Mouse (Mus musculus): ENCODE measurements around the gene Medag. TPM values are rescaled to one million over a fixed set of nuclear protein-coding genes. Genes with fewer than 3 reads are reported as not detected.

Gene Medag
- polyA plus RNA-seq (2015; fragmentation: Nextera tagmentation; extraction: Ambion mirVana) = 1.6 and 1.8 TPM in 2 replicates

GRCm38 (mm10) chr5:149411509-149412193, at the start of gene Medag:
TSS of gene Medag (plus strand) at chr5:149411749.
- 2% methylated on average over 38 of the region's 38 CpGs for WGBS
- Histone ChIP-seq H3K4me1 (peaks cover 16% of the 10 kb centered on the region), H3K4me3 (peak within 1 kb of the TSS; percentile 53), H3K36me3 (no peaks in the 10 kb centered on the region), H3K27me3 (replicated peaks) (peaks cover 25% of the 10 kb centered on the region; the same call in 1 of the 2 replicates), H3K27ac (replicated peaks) (0 out of 2 replicates have a peak within 1 kb of the TSS, but pooled peaks have one; percentile 32), H3K9ac (peak within 1 kb of the TSS; percentile 72), H3K9me3 (peaks cover 3% of the 10 kb centered on the region; the same call in 1 of the 2 replicates), H3K4me2 (peak within 1 kb of the TSS; percentile 78)
- peak; percentile 39; the same call in 1 of the 2 replicates for ATAC-seq (ENCODE audit: extremely low read depth, insufficient number of reproducible peaks, low FRiP score, low TSS enrichment)

- H3K27me3 ChIP-seq (replicated peaks) = no peaks in the 10 kb centered on the region
- no peak overlapping the region for H3K9ac ChIP-seq
- no peaks in the 10 kb centered on the region for H3K36me3 ChIP-seq
- H3K4me1 ChIP-seq = peaks cover 1% of the 10 kb centered on the region; the same call in 1 of the 2 replicates
- peaks cover 5% of the 10 kb centered on the region for H3K9me3 ChIP-seq
- no peak for ATAC-seq (ENCODE audit: extremely low read depth, insufficient number of reproducible peaks, low FRiP score, low TSS enrichment)
- 83% methylated on average over 3 of the region's 3 CpGs for WGBS
- no peak overlapping the region for H3K4me2 ChIP-seq
- H3K27ac ChIP-seq (replicated peaks) = no peak overlapping the region
- H3K4me3 ChIP-seq = no peak overlapping the region
Measured at GRCm38 (mm10) chr5:149362626-149363025, 48.9 kb upstream of the Medag start.

- Histone ChIP-seq H3K9me3 (peaks cover 5% of the 10 kb centered on the region), H3K27me3 (replicated peaks) (no peaks in the 10 kb centered on the region), H3K4me1 (peaks cover 16% of the 10 kb centered on the region), H3K9ac (no peak overlapping the region), H3K4me3 (no peak overlapping the region), H3K36me3 (no peaks in the 10 kb centered on the region), H3K4me2 (no peak overlapping the region), H3K27ac (replicated peaks) (no peak overlapping the region)
- ATAC-seq (ENCODE audit: extremely low read depth, insufficient number of reproducible peaks, low FRiP score, low TSS enrichment) = no peak
- WGBS = 56% methylated on average over 16 of the region's 16 CpGs
Measured at GRCm38 (mm10) chr5:149363903-149364755, 47.4 kb upstream of the Medag start.

GRCm38 (mm10) chr5:149367011-149367410, 44.5 kb upstream of the Medag start:
- H3K27me3 ChIP-seq (replicated peaks) = no peaks in the 10 kb centered on the region
- no peaks in the 10 kb centered on the region for H3K9me3 ChIP-seq
- H3K4me2 ChIP-seq = no peak overlapping the region
- no peak overlapping the region for H3K4me3 ChIP-seq
- peaks cover 26% of the 10 kb centered on the region for H3K4me1 ChIP-seq
- H3K9ac ChIP-seq = no peak overlapping the region
- WGBS = 83% methylated on average over 2 of the region's 2 CpGs
- no peak for ATAC-seq (ENCODE audit: extremely low read depth, insufficient number of reproducible peaks, low FRiP score, low TSS enrichment)
- H3K27ac ChIP-seq (replicated peaks) = no peak overlapping the region
- H3K36me3 ChIP-seq = no peaks in the 10 kb centered on the region

GRCm38 (mm10) chr5:149367544-149368466, 43.7 kb upstream of the Medag start:
- no peaks in the 10 kb centered on the region for H3K9me3 ChIP-seq
- H3K9ac ChIP-seq = no peak overlapping the region; the same call in 1 of the 2 replicates
- no peak overlapping the region for H3K4me2 ChIP-seq
- no peak overlapping the region for H3K27ac ChIP-seq (replicated peaks)
- H3K4me1 ChIP-seq = peaks cover 33% of the 10 kb centered on the region
- H3K27me3 ChIP-seq (replicated peaks) = no peaks in the 10 kb centered on the region
- no peaks in the 10 kb centered on the region for H3K36me3 ChIP-seq
- no peak overlapping the region for H3K4me3 ChIP-seq
- no peak for ATAC-seq (ENCODE audit: extremely low read depth, insufficient number of reproducible peaks, low FRiP score, low TSS enrichment)
- 52% methylated on average over 7 of the region's 7 CpGs for WGBS

GRCm38 (mm10) chr5:149368575-149369312, 42.8 kb upstream of the Medag start:
- no peaks in the 10 kb centered on the region for H3K27me3 ChIP-seq (replicated peaks)
- H3K4me1 ChIP-seq = peaks cover 43% of the 10 kb centered on the region
- H3K4me3 ChIP-seq = no peak overlapping the region
- H3K4me2 ChIP-seq = 0 out of 2 replicates have a peak overlapping the region, but pooled peaks have one; percentile 8
- no peaks in the 10 kb centered on the region for H3K9me3 ChIP-seq
- peak overlapping the region; percentile 12 for H3K9ac ChIP-seq
- peak; percentile 18; the same call in 1 of the 2 replicates for ATAC-seq (ENCODE audit: extremely low read depth, insufficient number of reproducible peaks, low FRiP score, low TSS enrichment)
- H3K27ac ChIP-seq (replicated peaks) = 0 out of 2 replicates have a peak overlapping the region, but pooled peaks have one; percentile 16
- no peaks in the 10 kb centered on the region for H3K36me3 ChIP-seq
- WGBS = 37% methylated on average over 12 of the region's 12 CpGs

GRCm38 (mm10) chr5:149369373-149370035, 42.0 kb upstream of the Medag start:
- peak overlapping the region; percentile 12; the same call in 1 of the 2 replicates for H3K9ac ChIP-seq
- 0 out of 2 replicates have a peak overlapping the region, but pooled peaks have one; percentile 8 for H3K4me2 ChIP-seq
- H3K27ac ChIP-seq (replicated peaks) = 0 out of 2 replicates have a peak overlapping the region, but pooled peaks have one; percentile 16

GRCm38 (mm10) chr5:149372018-149372417, 39.5 kb upstream of the Medag start:
- ATAC-seq (ENCODE audit: extremely low read depth, insufficient number of reproducible peaks, low FRiP score, low TSS enrichment) = no peak
- no peak overlapping the region for H3K27ac ChIP-seq (replicated peaks)
- 75% methylated on average over 8 of the region's 8 CpGs for WGBS

More at GRCm38 (mm10) chr5:149369373-149370035, 42.0 kb upstream of the Medag start:
- H3K36me3 ChIP-seq = no peaks in the 10 kb centered on the region
- no peak for ATAC-seq (ENCODE audit: extremely low read depth, insufficient number of reproducible peaks, low FRiP score, low TSS enrichment)
- H3K4me3 ChIP-seq = no peak overlapping the region
- no peaks in the 10 kb centered on the region for H3K9me3 ChIP-seq
- H3K27me3 ChIP-seq (replicated peaks) = no peaks in the 10 kb centered on the region
- 48% methylated on average over 21 of the region's 21 CpGs for WGBS
- peaks cover 50% of the 10 kb centered on the region for H3K4me1 ChIP-seq

GRCm38 (mm10) chr5:149373224-149373623, 38.3 kb upstream of the Medag start:
- Histone ChIP-seq H3K27me3 (replicated peaks) (no peaks in the 10 kb centered on the region), H3K4me3 (no peak overlapping the region), H3K4me1 (peaks cover 79% of the 10 kb centered on the region), H3K36me3 (no peaks in the 10 kb centered on the region), H3K9me3 (no peaks in the 10 kb centered on the region), H3K9ac (no peak overlapping the region), H3K27ac (replicated peaks) (peak overlapping the region; percentile 67), H3K4me2 (peak overlapping the region; percentile 22; the same call in 1 of the 2 replicates)
- WGBS = 6% methylated on average over 9 of the region's 9 CpGs
- peak; percentile 37; the same call in 1 of the 2 replicates for ATAC-seq (ENCODE audit: extremely low read depth, insufficient number of reproducible peaks, low FRiP score, low TSS enrichment)

More at GRCm38 (mm10) chr5:149372018-149372417, 39.5 kb upstream of the Medag start:
- Histone ChIP-seq H3K4me2 (no peak overlapping the region), H3K27me3 (replicated peaks) (no peaks in the 10 kb centered on the region), H3K9me3 (no peaks in the 10 kb centered on the region), H3K4me3 (no peak overlapping the region), H3K9ac (no peak overlapping the region), H3K4me1 (peaks cover 75% of the 10 kb centered on the region), H3K36me3 (no peaks in the 10 kb centered on the region)
